In genomic region chr1:73743737-73744554, GRCm38 (mm10) we compare ENCODE assay signal across 9 mouse cellular contexts.
DNase-seq lines count a peak whose midpoint lies in the region; ATAC-seq lines count a peak whose summit lies in the region.
"Had no signal": no experiment of that assay in that cellular context is flagged by ENCODE, and none has a peak within 500 bp of the region (broad histone marks: within the 10 kb centered on the region; RNA-seq: fewer than 3 reads in every experiment).

No protein-coding gene starts in this region.

- no peaks in the 10 kb centered on the region for H3K9me3 ChIP-seq in hindbrain, embryonic 15.5 days
- H3K9me3 ChIP-seq in midbrain, embryonic 14.5 days (ENCODE audit: control insufficient read depth, low read length) = peaks cover 3% of the 10 kb centered on the region; the same call in 1 of the 2 replicates

- no peak overlapping the region for H3K4me3 ChIP-seq in hindbrain, embryonic 15.5 days
- H3K4me3 ChIP-seq in midbrain, embryonic 14.5 days (replicated peaks; ENCODE audit: low read depth, low read length) = no peak overlapping the region
- H3K4me3 ChIP-seq: erythroblast, embryonic 14.5 days had no signal

- 15% methylated on average over 6 of the region's 6 CpGs for WGBS in hindbrain, embryonic 15.5 days
- 13% methylated on average over 6 of the region's 6 CpGs for WGBS in midbrain, embryonic 14.5 days

- no peak overlapping the region for H3K9ac ChIP-seq in hindbrain, embryonic 15.5 days
- H3K9ac ChIP-seq in midbrain, embryonic 14.5 days (replicated peaks; ENCODE audit: low read length) = no peak overlapping the region

- H3K27me3 ChIP-seq in hindbrain, embryonic 15.5 days = no peaks in the 10 kb centered on the region
- no peaks in the 10 kb centered on the region for H3K27me3 ChIP-seq in midbrain, embryonic 14.5 days (ENCODE audit: control insufficient read depth, insufficient read depth, low read length)

- H3K27ac ChIP-seq in hindbrain, embryonic 15.5 days (replicated peaks) = peak overlapping the region; percentile 37
- peak overlapping the region; percentile 23 for H3K27ac ChIP-seq in midbrain, embryonic 14.5 days (replicated peaks; ENCODE audit: low read depth, low read length)

- H3K4me1 ChIP-seq in hindbrain, embryonic 15.5 days (replicated peaks) = peaks cover 11% of the 10 kb centered on the region; the same call in 1 of the 2 replicates
- peaks cover 11% of the 10 kb centered on the region; the same call in 1 of the 2 replicates for H3K4me1 ChIP-seq in midbrain, embryonic 14.5 days (ENCODE audit: control insufficient read depth, insufficient read depth, low read length)

- peak; percentile 68; the same call in 1 of the 2 replicates for ATAC-seq in hindbrain, embryonic 15.5 days (ENCODE audit: low FRiP score, low read depth)
- ATAC-seq in midbrain, embryonic 14.5 days (ENCODE audit: low FRiP score, low TSS enrichment) = peak; percentile 60

- peak; percentile 7 for DNase-seq in ZHBTc4 (ENCODE audit: low read depth, low spot score)
- DNase-seq in embryo, embryonic 10 days (ENCODE audit: low spot score) = peak; percentile 68
- peak; percentile 60 for DNase-seq in midbrain, embryonic 14.5 days
- no peak for DNase-seq in layer of hippocampus, adult 8-10 months (ENCODE audit: low spot score in 2 of 2)
- DNase-seq in urinary bladder, postnatal 10 days (ENCODE audit: low spot score) = no peak
- no peak for DNase-seq in layer of hippocampus, postnatal 14 days (ENCODE audit: low spot score in 2 of 2)
- DNase-seq in cerebellum, adult 9-10 months = no peak

- H3K4me2 ChIP-seq in hindbrain, embryonic 15.5 days = no peak overlapping the region
- H3K4me2 ChIP-seq in midbrain, embryonic 14.5 days (ENCODE audit: low read length) = no peak overlapping the region

- no peaks in the 10 kb centered on the region for H3K36me3 ChIP-seq in hindbrain, embryonic 15.5 days
- H3K36me3 ChIP-seq in midbrain, embryonic 14.5 days (ENCODE audit: control insufficient read depth, insufficient read depth, low read length) = no peaks in the 10 kb centered on the region

Comparison
In these comparisons a context has a peak if more than half of its experiments do, and no peak if none do; other contexts are left out.
1. DNase-seq: peak in ZHBTc4 (single experiment), embryo, embryonic 10 days (single experiment) and midbrain, embryonic 14.5 days (single experiment); none in layer of hippocampus, adult 8-10 months (0 of 2), urinary bladder, postnatal 10 days (single experiment), layer of hippocampus, postnatal 14 days (0 of 2) and cerebellum, adult 9-10 months (single experiment).